In the genomic region with DNA sequence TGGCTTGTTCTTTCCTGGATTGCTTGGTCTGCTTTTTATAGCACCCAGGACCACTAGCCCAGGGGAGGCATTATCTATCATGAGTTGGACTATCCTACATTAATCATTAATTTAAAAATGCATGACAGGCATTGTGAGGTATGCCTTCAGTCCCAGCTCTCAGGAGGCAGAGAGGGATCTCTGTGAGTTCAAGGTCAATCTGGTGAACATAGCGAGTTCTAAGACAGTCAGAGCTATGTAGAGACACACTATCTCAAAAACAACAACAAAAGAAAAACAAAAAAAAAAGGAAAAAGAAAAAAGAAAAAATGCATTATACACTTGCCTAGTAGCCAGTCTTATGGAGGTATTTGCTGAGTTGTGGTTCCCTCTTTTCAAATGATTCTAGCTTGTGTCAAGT, we compare ENCODE assay signal across 27 mouse cellular contexts. TPM values are rescaled to one million over a fixed set of nuclear protein-coding genes. Genes with fewer than 3 reads are reported as not detected.
DNase-seq lines count a peak whose midpoint lies in the region; ATAC-seq and TF ChIP-seq lines count a peak whose summit lies in the region.
"Had no signal": no experiment of that assay in that cellular context is flagged by ENCODE, and none has a peak within 500 bp of the region (broad histone marks: within the 10 kb centered on the region; RNA-seq: fewer than 3 reads in every experiment).

No protein-coding gene starts in this region.

- DNase-seq in gastrocnemius, adult 2 months, result no peak
- no peak for DNase-seq in gastrocnemius, postnatal 36 days
- no peak for DNase-seq in liver, adult 2 months (ENCODE audit: extremely low read depth, low read depth, low spot score)
- no peak for DNase-seq in liver
- DNase-seq in urinary bladder, postnatal 4 days (ENCODE audit: low spot score in 2 of 2), result no peak
- no peak for DNase-seq in cerebellum, adult 8-10 months
- DNase-seq: cerebellum, adult 2 months; cerebellum, postnatal 36 days; embryo, embryonic 11 days; heart, postnatal 36 days; kidney, adult 11 months; right cerebral cortex, adult 18-20 months had no signal

- no peaks in the 10 kb centered on the region for H3K27me3 ChIP-seq in liver, adult 2 months (ENCODE audit: control insufficient read depth, insufficient read depth, low read length)
- no peaks in the 10 kb centered on the region for H3K27me3 ChIP-seq in liver, embryonic 12.5 days (replicated peaks)
- H3K27me3 ChIP-seq: embryonic facial prominence, embryonic 13.5 days; forebrain, embryonic 13.5 days; heart, embryonic 13.5 days; hindbrain, embryonic 13.5 days; midbrain, embryonic 15.5 days had no signal

- no peak overlapping the region for H3K9ac ChIP-seq in liver, adult 2 months (ENCODE audit: low read depth, low read length)
- peak overlapping the region; percentile 32 for H3K9ac ChIP-seq in liver, embryonic 12.5 days
- H3K9ac ChIP-seq: embryonic facial prominence, embryonic 13.5 days; forebrain, embryonic 13.5 days; heart, embryonic 13.5 days; hindbrain, embryonic 13.5 days; lung, embryonic 14.5 days; midbrain, embryonic 15.5 days had no signal

- H3K79me2 ChIP-seq in liver, adult 2 months (ENCODE audit: control insufficient read depth, insufficient read depth, low read length), result no peaks in the 10 kb centered on the region; the same call in 1 of the 2 replicates
- peaks cover 68% of the 10 kb centered on the region for H3K79me2 ChIP-seq in macrophage (ENCODE audit: inconsistent target)

- H3K4me2 ChIP-seq in liver, embryonic 12.5 days, result peak overlapping the region; percentile 32
- H3K4me2 ChIP-seq: embryonic facial prominence, embryonic 13.5 days; forebrain, embryonic 13.5 days; heart, embryonic 13.5 days; hindbrain, embryonic 13.5 days; lung, embryonic 14.5 days; midbrain, embryonic 15.5 days had no signal

- H3K4me1 ChIP-seq in liver, adult 2 months (ENCODE audit: control insufficient read depth, insufficient read depth, low read length), result peaks cover 32% of the 10 kb centered on the region
- H3K4me1 ChIP-seq in liver, embryonic 12.5 days, result peaks cover 90% of the 10 kb centered on the region
- H3K4me1 ChIP-seq: midbrain, embryonic 15.5 days had no signal

- H3K36me3 ChIP-seq in liver, adult 2 months (ENCODE audit: control insufficient read depth, insufficient read depth, low read length), result no peaks in the 10 kb centered on the region
- H3K36me3 ChIP-seq in liver, embryonic 12.5 days, result no peaks in the 10 kb centered on the region
- H3K36me3 ChIP-seq in macrophage (ENCODE audit: inconsistent target), result no peaks in the 10 kb centered on the region
- H3K36me3 ChIP-seq: embryonic facial prominence, embryonic 13.5 days; heart, embryonic 13.5 days; hindbrain, embryonic 13.5 days; midbrain, embryonic 15.5 days had no signal

- intact Hi-C loops in gastrocnemius, adult 2 months (cut with DNase I), result loop anchor here (10.0 kb wide), 1 partner anchor 90 kb away; a partner anchor contains a TSS
- intact Hi-C loops in gastrocnemius, postnatal 36 days (cut with DNase I), result no loop called here

- 36% methylated on average over 1 of the region's 1 CpGs for WGBS in liver, adult 2 months
- WGBS in liver, embryonic 12.5 days (ENCODE audit: insufficient replicate concordance), result 44% methylated on average over 1 of the region's 1 CpGs
- WGBS in macrophage (ENCODE audit: missing documents), result 71% methylated on average over 1 of the region's 1 CpGs

- no peaks in the 10 kb centered on the region for H3K9me3 ChIP-seq in liver, embryonic 12.5 days (replicated peaks)
- H3K9me3 ChIP-seq: embryonic facial prominence, embryonic 13.5 days; forebrain, embryonic 13.5 days; heart, embryonic 13.5 days; hindbrain, embryonic 13.5 days; midbrain, embryonic 15.5 days had no signal

- no peak for ATAC-seq in liver, embryonic 12.5 days
- ATAC-seq: forebrain, embryonic 13.5 days; midbrain, embryonic 15.5 days had no signal

- no peak overlapping the region for H3K4me3 ChIP-seq in gastrocnemius, adult 2 months
- no peak overlapping the region for H3K4me3 ChIP-seq in liver, adult 2 months (ENCODE audit: insufficient read depth, low read depth, low read length)
- no peak overlapping the region for H3K4me3 ChIP-seq in liver, embryonic 12.5 days
- H3K4me3 ChIP-seq in macrophage (ENCODE audit: inconsistent target), result no peak overlapping the region
- H3K4me3 ChIP-seq: embryonic facial prominence, embryonic 13.5 days; forebrain, embryonic 13.5 days; heart, embryonic 13.5 days; hindbrain, embryonic 13.5 days; midbrain, embryonic 15.5 days had no signal

- no peak for TF ChIP-seq CTCF in gastrocnemius, adult 2 months (IDR thresholded peaks at IDR 0.05)
- no peak for TF ChIP-seq CTCF in liver, adult 2 months (IDR thresholded peaks at IDR 0.05; ENCODE audit: low read depth, low read length)

- TF ChIP-seq POLR2A in liver, adult 2 months (IDR thresholded peaks at IDR 0.05; ENCODE audit: extremely low read depth, insufficient read depth, low read length), result no peak

- H3K27ac ChIP-seq in gastrocnemius, adult 2 months, result peak overlapping the region; percentile 2; the same call in 1 of the 2 replicates
- peak overlapping the region; percentile 71 for H3K27ac ChIP-seq in liver, adult 2 months (replicated peaks; ENCODE audit: insufficient read depth, low read depth, low read length)
- H3K27ac ChIP-seq in liver, embryonic 12.5 days, result peak overlapping the region; percentile 94
- peak overlapping the region; percentile 51 for H3K27ac ChIP-seq in macrophage
- H3K27ac ChIP-seq: embryonic facial prominence, embryonic 13.5 days; forebrain, embryonic 13.5 days; heart, embryonic 13.5 days; hindbrain, embryonic 13.5 days; midbrain, embryonic 15.5 days had no signal

RNA-seq across cellular contexts. Expression of a gene that starts 8.0 kb away (rescaled TPM):
- under 1 TPM; 0.84 TPM for total RNA-seq in gastrocnemius, adult 2 months (2021)
- total RNA-seq in gastrocnemius, postnatal 36 days (2021), result under 1 TPM; 0.59 to 0.64 TPM
- total RNA-seq in liver, adult 2 months (2014; rRNA removed), result 20.0 and 21.3 TPM in 2 replicates
- polyA plus RNA-seq in liver, adult 2 months (2012; rRNA removed), result 8.2 and 12.7 TPM in 2 replicates
- polyA plus RNA-seq in liver, embryonic 12.5 days (2016; fragmentation: Nextera tagmentation; extraction: Ambion mirVana), result 7.0 and 7.2 TPM in 2 replicates
- 100 to 1,000 TPM in 13 of 26 experiments, 10 to 100 TPM in 11, 1 to 10 TPM in 2; 6.9 to 403 (median 98.1) TPM for total RNA-seq in macrophage (2018; cell fraction: chromatin; rRNA removed)
- 100 to 1,000 TPM in 15 of 26 experiments, 10 to 100 TPM in 11; 52.2 to 394 (median 215) TPM for total RNA-seq in macrophage (2018; cell fraction: cytosol; rRNA removed)
- 100 to 1,000 TPM in 16 of 26 experiments, 10 to 100 TPM in 10; 27.4 to 356 (median 184) TPM for total RNA-seq in macrophage (2018; cell fraction: nucleus; rRNA removed)
- polyA plus RNA-seq in macrophage (2018), result 34.8 to 249 TPM (median 64.0 TPM) in 3 replicates
- polyA plus RNA-seq: neural tube, embryonic 14.5 days had no signal

RNA-seq across cellular contexts. Expression of a gene that starts 20.4 kb away (rescaled TPM):
- total RNA-seq in gastrocnemius, adult 2 months (2021), result 1 to 10 TPM in 1 of 2 experiments, under 1 TPM in 1; 0.66 to 1.3 TPM
- total RNA-seq in gastrocnemius, postnatal 36 days (2021), result 1 to 10 TPM in 1 of 2 experiments, under 1 TPM in 1; 0.33 to 1.1 TPM
- total RNA-seq in liver, adult 2 months (2014; rRNA removed), result 5.7 and 6.9 TPM in 2 replicates
- 1.1 and 1.3 TPM in 2 replicates for polyA plus RNA-seq in liver, adult 2 months (2012; rRNA removed)
- 0.12 and 0.15 TPM in 2 replicates for polyA plus RNA-seq in liver, embryonic 12.5 days (2016; fragmentation: Nextera tagmentation; extraction: Ambion mirVana)
- 100 to 1,000 TPM in 13 of 26 experiments, 10 to 100 TPM in 8, 1 to 10 TPM in 5; 3.2 to 381 (median 96.4) TPM for total RNA-seq in macrophage (2018; cell fraction: chromatin; rRNA removed)
- 100 to 1,000 TPM in 14 of 26 experiments, 10 to 100 TPM in 12; 22.0 to 727 (median 214) TPM for total RNA-seq in macrophage (2018; cell fraction: cytosol; rRNA removed)
- 100 to 1,000 TPM in 15 of 26 experiments, 10 to 100 TPM in 11; 14.5 to 657 (median 295) TPM for total RNA-seq in macrophage (2018; cell fraction: nucleus; rRNA removed)
- polyA plus RNA-seq in macrophage (2018), result 27.3 to 134 TPM (median 32.0 TPM) in 3 replicates
- total RNA-seq: layer of hippocampus, adult 18-20 months had no signal
- polyA plus RNA-seq: forebrain, embryonic 13.5 days; hindbrain, embryonic 13.5 days; limb, embryonic 11.5 days; midbrain, embryonic 15.5 days; neural tube, embryonic 14.5 days had no signal

RNA-seq across cellular contexts. Expression of a gene that starts 30.3 kb away (rescaled TPM):
- total RNA-seq in gastrocnemius, adult 2 months (2021), result not detected
- not detected for total RNA-seq in gastrocnemius, postnatal 36 days (2021)
- total RNA-seq in liver, adult 2 months (2014; rRNA removed), result under 0.01 and 0.07 TPM in 2 replicates
- polyA plus RNA-seq in liver, adult 2 months (2012; rRNA removed), result 0.02 and 0.06 TPM in 2 replicates
- polyA plus RNA-seq in liver, embryonic 12.5 days (2016; fragmentation: Nextera tagmentation; extraction: Ambion mirVana), result not detected in 2 replicates
- under 1 TPM in 2 of 26 experiments, not detected in 24; 0.38 to 0.63 TPM for total RNA-seq in macrophage (2018; cell fraction: chromatin; rRNA removed)
- not detected for total RNA-seq in macrophage (2018; cell fraction: cytosol; rRNA removed)
- under 1 TPM in 2 of 26 experiments, not detected in 24; 0.14 to 0.36 TPM for total RNA-seq in macrophage (2018; cell fraction: nucleus; rRNA removed)
- not detected in 3 replicates for polyA plus RNA-seq in macrophage (2018)
- total RNA-seq: gastrocnemius, adult 18-20 months; layer of hippocampus, adult 18-20 months; layer of hippocampus, postnatal 25 days had no signal
- polyA plus RNA-seq: cerebellum, adult 2 months; embryonic facial prominence, embryonic 13.5 days; forebrain, embryonic 13.5 days; heart, embryonic 13.5 days; hindbrain, embryonic 13.5 days; limb, embryonic 11.5 days; lung, embryonic 14.5 days; midbrain, embryonic 15.5 days; neural tube, embryonic 14.5 days had no signal

RNA-seq across cellular contexts. Expression of a gene that starts 33.3 kb away (rescaled TPM):
- total RNA-seq in gastrocnemius, adult 2 months (2021), result 1 to 10 TPM; 1.0 to 2.5 TPM
- total RNA-seq in gastrocnemius, postnatal 36 days (2021), result 1 to 10 TPM; 1.6 to 1.7 TPM
- 2.8 and 4.0 TPM in 2 replicates for total RNA-seq in liver, adult 2 months (2014; rRNA removed)
- 0.30 and 0.44 TPM in 2 replicates for polyA plus RNA-seq in liver, adult 2 months (2012; rRNA removed)
- polyA plus RNA-seq in liver, embryonic 12.5 days (2016; fragmentation: Nextera tagmentation; extraction: Ambion mirVana), result 0.71 and 0.88 TPM in 2 replicates
- total RNA-seq in macrophage (2018; cell fraction: chromatin; rRNA removed), result 100 to 1,000 TPM in 21 of 26 experiments, 10 to 100 TPM in 5; 39.0 to 542 (median 279) TPM
- total RNA-seq in macrophage (2018; cell fraction: cytosol; rRNA removed), result 100 to 1,000 TPM in 19 of 26 experiments, 10 to 100 TPM in 7; 41.5 to 220 (median 127) TPM
- total RNA-seq in macrophage (2018; cell fraction: nucleus; rRNA removed), result 100 to 1,000 TPM in 19 of 26 experiments, 10 to 100 TPM in 7; 48.5 to 419 (median 203) TPM
- polyA plus RNA-seq in macrophage (2018), result 39.3 to 117 TPM (median 92.6 TPM) in 3 replicates

RNA-seq across cellular contexts. Expression of a gene that starts 57.7 kb away (rescaled TPM):
- not detected for total RNA-seq in gastrocnemius, adult 2 months (2021)
- total RNA-seq in gastrocnemius, postnatal 36 days (2021), result not detected
- not detected in 2 replicates for total RNA-seq in liver, adult 2 months (2014; rRNA removed)
- polyA plus RNA-seq in liver, adult 2 months (2012; rRNA removed), result not detected in 2 replicates
- polyA plus RNA-seq in liver, embryonic 12.5 days (2016; fragmentation: Nextera tagmentation; extraction: Ambion mirVana), result not detected in 2 replicates
- 1 to 10 TPM in 6 of 26 experiments, under 1 TPM in 4, not detected in 16; 0.63 to 2.4 (median 1.2) TPM for total RNA-seq in macrophage (2018; cell fraction: chromatin; rRNA removed)
- under 1 TPM in 6 of 26 experiments, not detected in 20; 0.06 to 0.10 (median 0.07) TPM for total RNA-seq in macrophage (2018; cell fraction: cytosol; rRNA removed)
- under 1 TPM in 8 of 26 experiments, not detected in 18; 0.15 to 0.72 (median 0.36) TPM for total RNA-seq in macrophage (2018; cell fraction: nucleus; rRNA removed)
- polyA plus RNA-seq in macrophage (2018), result not detected in 3 replicates
- total RNA-seq: adrenal gland, adult 18-20 months; gastrocnemius, adult 18-20 months; heart, postnatal 36 days; layer of hippocampus, adult 18-20 months; layer of hippocampus, postnatal 25 days had no signal
- polyA plus RNA-seq: embryonic facial prominence, embryonic 13.5 days; forebrain, embryonic 13.5 days; heart, embryonic 13.5 days; hindbrain, embryonic 13.5 days; limb, embryonic 11.5 days; lung, embryonic 14.5 days; midbrain, embryonic 15.5 days; neural tube, embryonic 14.5 days; urinary bladder, adult 2 months had no signal

Comparison
In these comparisons a context has a peak if more than half of its experiments do, and no peak if none do; other contexts are left out.
1. H3K27ac ChIP-seq: peak in every context shown above with its lines; median percentile 94 in liver, embryonic 12.5 days; 71 in liver, adult 2 months; 51 in macrophage; 2 in gastrocnemius, adult 2 months.
2. RNA of a gene that starts 8.0 kb away (total RNA-seq): 20.0 to 21.3 TPM in liver, adult 2 months; 0.84 TPM in gastrocnemius, adult 2 months and 0.59 to 0.64 TPM in gastrocnemius, postnatal 36 days; every median in the first group is over 10 times any median in the second.